Mouse (Mus musculus) adrenal gland, adult 18-20 months (tissue): ENCODE data around the gene Ccdc62. TPM values are rescaled to one million over a fixed set of nuclear protein-coding genes. Genes with fewer than 3 reads are reported as not detected.

Experiments
- DNase-seq, 2 experiments: peaks; one replicate each; pipeline ENCODE4 v3.0.0; 2021 to 2022; ENCODE audit warnings: low spot score in 2 of 2
- total RNA-seq, 2 experiments: library from RNA; stranded (reverse); gene quantifications; 1 replicate in 1 of 2; 2 replicates in 1 of 2; pipeline ENCODE4 v1.2.3; 2021

The Ccdc62 gene
- total RNA-seq, 2 experiments from 2014 or later, result 4.3 to 4.5 TPM

DNA sequence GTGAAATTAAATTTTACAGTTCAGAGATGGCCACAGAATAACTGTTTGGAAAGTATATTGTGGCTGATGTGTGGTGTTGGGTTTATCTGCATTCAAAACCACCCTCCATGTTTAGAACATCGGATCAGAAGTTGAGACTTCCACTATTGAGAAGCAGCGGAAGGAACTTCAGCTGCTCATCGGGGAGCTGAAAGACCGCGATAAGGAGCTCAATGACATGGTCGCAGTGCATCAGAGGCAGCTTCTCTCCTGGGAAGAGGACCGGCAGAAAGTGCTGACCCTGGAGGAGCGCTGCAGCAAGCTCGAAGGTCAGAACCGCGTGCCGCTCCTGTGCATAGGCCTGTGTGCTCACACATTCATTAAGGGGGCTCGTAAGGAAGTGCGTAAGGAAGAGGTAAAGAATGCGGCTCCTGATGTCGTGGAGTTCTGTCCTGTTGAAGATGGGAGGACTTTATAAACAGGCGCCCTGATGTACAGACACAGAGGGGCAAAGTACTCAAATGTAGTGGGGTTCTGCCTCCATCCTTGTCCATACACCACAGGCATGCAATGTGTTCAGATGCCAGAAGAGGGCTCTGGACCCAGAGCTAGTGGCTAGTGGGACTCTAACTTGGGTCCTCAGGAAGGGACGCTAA, 3.6 kb downstream of the Ccdc62 start:
- DNase-seq, result no peak

DNA sequence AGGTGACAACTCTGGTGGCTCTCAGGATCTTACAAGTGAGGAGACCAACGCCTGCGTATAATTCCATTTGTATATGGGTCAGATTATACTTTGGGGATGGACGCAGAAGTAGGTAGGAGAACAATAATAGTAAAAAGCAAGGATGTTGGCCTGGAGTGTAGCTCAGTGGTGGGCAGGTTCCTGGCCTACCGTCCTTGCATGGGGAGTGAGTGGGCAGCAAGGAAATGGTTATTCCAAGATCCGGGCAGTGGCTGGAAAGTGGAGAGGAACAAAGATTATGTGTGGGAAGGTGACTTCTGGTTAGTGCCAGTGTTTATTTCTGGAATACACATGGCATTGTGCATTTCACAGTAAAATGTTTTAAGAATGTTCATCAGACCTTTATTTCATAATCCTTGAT, 5.5 kb downstream of the Ccdc62 start:
- no peak for DNase-seq

DNA sequence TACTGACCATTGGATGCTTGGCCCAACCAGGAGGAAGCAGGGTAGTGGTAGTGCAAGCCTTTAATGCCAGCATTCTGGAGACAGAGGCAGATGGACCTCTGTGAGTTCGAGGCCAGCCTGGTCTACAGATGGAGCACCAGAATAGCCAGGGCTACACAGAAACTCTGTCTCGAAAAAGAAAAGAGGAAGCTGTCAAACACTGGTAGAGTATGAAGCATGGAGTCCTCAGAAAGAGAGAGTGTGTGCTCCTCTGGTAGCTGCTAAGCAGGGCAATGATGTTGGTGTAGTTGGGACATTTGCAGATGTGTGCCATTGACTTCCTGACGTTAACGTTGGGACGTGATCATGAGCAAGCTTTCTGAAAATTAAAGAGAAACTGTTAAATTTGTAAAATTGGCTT, 8.0 kb downstream of the Ccdc62 start:
- DNase-seq, result no peak

DNA sequence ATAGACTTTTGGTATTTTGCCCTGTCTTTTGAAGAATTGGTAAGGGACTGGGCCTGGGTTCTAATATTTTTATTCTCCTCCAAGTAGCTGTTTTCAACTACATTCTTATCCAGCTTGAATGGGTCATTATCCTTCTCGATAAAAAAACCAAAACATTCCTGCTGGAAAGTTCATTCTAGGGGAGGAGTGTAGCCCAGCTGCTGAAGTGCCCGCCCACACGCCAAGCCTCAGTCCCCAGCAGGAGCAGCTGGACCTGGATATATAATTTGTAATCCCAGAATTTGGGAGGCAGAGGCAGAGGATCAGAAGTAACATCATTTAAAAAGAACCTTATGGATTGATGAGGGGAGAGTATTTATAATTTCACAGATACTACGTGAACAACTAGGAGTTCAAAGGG, 16.1 kb downstream of the Ccdc62 start:
- DNase-seq, result no peak

DNA sequence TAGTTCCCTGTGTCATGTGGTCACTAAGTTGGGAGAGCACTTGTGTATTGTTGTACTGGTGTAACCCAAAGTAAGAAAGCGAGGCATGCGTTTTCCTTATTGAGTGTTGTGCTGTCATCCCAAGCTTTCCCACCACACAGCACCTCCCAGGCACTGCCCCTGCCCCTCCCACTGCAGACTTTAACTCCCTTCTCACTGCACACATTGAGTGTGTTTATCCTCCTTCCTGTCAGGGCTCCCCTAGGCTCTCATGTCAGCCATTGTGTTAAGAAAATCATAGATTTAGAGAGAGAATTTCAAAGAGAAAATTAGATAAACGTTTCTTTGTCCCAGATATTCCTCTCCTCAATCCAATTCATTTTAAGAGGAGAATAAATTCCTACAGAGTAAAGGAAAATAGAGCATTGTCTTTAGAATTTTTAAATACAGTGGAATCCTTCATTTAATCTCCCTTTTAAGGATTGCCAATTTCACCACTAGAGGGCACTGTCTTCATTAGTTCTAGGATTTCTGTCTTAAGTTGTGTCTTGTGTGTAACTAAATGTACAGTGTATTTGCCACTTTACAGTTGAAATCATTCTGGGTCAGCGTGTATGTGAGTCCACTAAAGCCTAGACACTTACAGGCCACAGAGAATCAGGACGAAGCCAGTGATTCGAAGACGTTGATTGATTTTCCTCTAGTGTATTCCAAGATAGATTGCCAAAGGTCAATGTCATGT, 16.7 kb downstream of the Ccdc62 start:
- no peak for DNase-seq

DNA sequence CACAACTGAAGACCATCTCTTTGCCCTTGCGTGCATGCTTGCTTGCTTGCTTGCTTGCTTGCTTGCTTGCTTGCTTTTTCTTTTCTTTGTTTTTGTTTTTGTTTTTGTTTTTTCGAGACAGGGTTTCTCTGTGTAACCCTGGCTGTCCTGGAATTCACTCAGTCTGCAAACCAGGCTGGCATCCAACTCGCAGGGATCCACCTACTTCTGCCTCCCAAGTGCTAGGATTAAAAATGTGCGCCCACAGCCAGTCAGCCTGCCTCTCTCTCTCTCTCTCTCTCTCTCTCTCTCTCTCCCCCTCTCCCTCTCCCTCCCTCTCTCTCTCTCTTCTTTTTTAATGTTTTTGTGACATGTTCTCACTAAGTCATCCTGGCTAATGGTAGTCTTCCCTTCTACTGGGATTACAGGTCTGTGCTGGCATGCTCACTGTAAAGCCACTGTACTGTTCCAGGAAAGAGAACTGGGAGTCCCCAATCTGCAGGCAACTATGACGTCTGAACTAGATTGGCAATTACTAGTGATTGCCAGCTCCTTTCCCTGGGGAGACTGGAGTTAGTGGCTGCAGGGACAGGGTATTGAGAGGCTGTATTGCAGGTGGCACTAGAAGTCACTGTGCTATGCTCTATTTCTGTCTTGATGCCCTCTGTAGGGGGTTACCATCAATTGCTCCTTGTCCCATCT, 22.0 kb downstream of the Ccdc62 start:
- no peak for DNase-seq

DNA sequence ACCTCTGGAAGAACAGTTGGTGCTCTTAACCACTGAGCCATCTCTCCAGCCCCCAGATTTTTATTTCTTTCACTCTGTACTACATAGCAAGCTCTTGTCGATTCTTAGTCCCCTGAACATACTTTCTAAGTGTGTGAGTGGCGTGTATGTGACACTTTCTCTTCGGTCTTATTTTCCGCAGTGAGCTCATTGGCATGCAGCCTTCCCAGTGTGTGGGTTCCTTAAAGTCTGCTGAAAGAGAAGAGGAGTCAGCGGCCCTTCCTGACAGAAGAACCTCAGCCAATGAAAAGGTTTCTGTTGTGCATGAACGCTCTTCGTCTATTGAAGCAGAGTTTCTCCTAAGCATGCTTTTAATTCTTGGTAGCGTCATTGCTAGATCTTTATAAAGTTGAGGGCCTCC, 26.7 kb downstream of the Ccdc62 start:
- no peak for DNase-seq

DNA sequence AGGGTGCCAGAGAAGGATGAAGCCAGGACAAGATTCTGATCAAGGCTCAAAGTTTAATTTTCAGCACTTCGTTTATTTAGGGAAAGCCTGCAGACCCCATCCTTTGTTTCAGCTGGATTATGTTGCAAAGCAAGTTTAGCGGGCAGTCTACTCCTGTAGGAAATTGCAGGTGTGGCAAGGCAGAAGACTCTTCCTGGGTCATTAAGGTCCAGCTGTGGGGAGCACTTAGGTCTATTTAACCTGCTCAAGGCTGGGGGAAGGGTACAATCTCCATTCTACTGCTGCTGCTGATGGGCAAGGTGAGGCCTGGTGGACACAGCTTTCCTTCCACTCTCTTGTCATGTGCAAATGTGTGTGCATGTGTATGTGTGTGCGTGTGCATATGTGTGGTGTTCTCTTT, 28.5 kb downstream of the Ccdc62 start:
- no peak for DNase-seq

DNA sequence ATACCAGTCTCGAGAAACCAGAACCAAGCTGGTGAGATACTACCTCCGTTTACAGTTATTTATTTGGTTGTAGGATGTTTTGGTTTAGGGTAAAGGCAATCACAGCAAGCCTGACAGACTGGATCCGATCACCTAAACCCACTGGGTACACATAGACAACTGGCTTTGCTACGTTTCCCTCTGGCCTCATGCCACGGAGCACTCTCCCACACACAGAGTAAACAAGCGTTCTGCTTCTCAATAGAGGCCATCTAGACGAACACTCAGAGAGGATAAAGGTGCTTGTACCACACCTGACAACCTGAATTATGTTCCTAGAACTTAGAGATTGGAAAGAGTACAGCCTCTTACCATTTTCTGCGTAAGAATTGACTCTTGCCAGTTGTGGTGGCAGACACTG, 29.6 kb downstream of the Ccdc62 start:
- no peak for DNase-seq

DNA sequence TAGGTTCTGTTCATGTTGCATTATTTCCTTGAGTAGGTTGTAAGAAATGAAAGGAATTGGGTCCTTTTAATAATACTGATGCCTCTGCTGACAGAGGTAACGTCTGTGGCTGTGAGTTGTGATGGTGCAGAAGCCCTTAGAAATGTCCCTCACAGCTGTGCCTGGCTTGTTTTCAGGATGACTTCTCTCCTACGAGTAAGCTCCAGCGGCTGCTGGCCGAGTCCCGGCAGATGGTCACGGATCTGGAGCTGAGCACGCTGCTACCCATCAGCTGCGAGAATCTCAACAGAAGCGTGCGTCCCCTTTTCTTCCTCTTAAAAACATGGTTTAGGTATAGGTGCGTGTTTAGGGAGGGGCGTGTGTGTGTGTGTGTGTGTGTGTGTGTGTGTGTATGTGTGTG, 30.6 kb downstream of the Ccdc62 start:
- DNase-seq, result no peak

DNA sequence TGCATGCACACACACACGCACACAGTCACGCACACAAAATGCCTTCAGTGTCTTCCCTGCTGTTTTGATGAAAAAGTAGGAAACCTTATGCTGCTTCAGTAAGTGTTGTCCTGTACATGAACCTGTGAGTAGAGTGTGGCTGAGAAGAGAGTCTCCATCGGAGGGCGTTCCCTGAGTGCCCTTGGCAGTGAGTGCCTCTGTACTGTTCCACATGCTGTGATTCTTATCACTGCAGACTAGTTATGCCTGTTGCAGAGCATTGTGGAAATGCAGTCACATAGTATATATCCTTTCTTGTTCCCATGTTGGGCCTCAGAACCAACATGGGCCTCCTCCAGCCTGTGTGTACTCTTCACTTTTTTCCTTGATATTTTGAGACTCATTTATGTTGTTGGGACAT, 33.7 kb downstream of the Ccdc62 start:
- no peak for DNase-seq

DNA sequence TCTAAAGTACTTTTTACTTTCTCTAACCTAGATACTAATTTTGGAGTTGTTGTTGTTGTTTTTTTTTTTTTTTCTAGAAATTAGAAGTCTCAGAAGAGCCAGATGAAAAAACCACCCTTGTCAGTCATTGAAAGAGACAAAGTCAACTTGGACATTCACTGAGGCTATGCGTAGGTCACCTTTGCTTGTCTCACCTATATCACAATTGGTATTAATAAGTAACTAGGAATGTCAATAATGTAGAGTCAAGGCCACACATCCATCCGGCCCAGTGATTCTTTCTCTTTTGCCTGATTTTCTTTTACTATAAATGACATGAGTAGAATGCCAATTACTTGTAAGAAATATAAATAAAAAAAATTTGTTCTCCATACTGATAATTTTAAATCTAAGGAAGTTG, 36.3 kb downstream of the Ccdc62 start:
- no peak for DNase-seq

DNA sequence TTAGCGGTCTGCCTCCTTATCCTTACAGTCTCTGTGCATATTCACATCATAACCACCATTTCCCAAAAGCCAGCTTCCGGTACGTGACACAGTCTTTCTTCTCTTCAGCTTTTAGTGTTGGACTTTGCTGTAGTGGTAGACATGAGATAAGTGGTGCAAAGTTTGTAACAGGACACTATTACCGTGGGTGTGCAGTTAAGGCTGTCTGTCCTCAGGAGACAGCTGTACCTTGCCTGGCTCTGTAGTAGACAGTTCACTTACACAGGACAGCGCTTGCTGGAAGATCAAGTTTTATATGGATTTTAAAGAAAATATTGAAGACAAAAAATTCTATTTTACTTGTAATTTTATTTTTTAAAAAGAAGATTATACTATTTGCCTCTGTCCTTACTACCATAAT, 38.0 kb downstream of the Ccdc62 start:
- DNase-seq, result no peak

DNA sequence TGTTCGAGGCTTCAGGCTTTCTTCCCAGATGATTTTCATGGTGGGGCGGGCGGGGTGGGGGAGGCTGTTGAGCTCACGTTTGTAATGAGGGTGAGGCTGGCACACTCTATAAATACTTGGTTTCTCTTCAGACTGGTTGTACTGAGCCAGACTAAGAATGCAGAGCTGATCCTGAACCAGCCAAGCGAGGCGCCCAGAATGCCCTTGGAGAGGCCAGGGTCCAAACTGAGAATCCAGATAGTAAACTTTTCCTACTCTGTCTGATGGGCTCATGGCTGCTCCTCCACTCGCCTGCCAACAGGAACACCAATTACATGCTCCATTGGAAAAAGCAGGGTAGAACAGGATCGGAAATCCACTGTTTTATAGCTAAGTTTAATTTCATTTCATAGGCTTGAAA, 38.7 kb downstream of the Ccdc62 start:
- DNase-seq, result no peak

DNA sequence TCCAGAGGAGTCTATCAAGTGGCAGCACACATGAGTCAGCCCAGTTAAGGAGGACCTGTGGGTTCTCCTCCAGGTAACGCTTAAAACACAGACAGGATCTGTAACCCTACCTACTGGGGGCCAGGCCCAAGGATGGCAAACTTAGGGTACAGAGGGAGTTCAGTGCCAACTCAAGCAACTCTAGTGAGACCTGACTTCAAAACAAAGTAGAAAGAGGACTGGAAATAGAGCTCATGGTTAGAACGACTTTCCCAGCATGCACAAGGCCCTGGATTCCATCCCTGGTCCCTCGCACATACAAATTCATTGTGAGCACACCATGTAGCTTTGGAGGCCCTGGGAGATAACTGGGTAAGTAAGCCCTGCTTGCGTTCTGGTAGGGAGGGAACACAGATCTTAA, 40.1 kb downstream of the Ccdc62 start:
- no peak for DNase-seq

DNA sequence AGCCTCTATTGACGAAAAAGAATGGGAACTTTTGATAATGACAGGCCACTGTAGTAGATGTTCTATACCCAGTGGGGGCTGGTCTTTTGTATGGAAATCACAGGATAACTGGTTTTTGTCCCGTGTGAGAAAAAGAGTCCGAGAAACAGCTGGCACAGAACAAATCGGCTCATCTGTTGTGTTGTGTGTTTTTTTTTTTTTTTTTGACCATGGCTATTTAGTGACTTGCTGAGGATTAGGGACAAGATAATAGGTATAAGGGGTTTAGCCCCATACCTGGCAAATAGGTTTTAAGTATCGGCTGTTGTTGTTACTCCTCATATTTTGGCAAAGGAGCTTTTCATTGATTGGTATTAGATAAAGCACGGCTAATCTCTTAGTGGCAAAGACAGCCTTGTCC, 42.0 kb downstream of the Ccdc62 start:
- no peak for DNase-seq

DNA sequence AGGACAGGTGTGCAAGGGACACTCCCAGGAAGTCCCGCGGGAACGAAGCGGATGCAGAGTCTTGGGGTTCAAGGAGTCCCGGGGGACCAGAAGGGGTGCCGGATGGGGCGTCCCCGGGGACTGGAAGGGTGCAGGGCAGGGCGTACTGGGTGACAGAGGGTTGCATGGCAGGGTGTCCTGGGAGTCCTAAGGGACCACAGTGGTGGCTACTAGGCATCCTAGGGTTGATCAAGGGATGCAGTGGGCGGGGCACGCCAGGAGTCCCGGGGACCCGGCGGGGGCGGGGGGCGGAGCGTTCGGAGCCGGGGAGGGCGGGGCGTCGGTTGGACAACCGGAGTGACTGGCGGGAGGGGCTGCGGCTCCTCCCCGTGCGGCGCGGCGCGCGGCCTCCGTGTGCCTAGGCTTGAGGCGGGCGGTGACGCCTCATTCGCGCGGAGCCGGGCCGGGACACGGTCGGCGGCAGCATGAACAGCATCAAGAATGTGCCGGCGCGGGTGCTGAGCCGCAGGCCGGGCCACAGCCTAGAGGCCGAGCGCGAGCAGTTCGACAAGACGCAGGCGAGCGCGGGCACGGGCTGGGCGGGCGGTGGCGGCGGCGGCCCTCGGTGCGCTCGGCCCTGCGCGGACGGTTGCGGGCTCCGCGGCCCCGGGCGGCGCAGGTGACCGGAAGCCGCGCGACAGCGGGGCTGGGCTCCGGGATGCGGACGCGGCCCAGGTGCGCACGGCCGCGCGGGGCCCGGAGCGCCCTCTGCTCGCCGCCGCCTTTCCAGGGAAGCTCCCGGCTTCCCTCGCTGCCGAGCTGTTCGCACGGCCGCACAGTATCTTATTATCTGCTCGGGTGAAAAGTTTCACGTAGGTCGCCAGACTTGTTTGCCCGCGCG, 43.1 kb downstream of the Ccdc62 start, which contains the start of gene Hip1r:
TSS of gene Hip1r (plus strand) at position 330 of the 880 bp plus-strand sequence.
- peak; percentile 80 to 86 for DNase-seq

DNA sequence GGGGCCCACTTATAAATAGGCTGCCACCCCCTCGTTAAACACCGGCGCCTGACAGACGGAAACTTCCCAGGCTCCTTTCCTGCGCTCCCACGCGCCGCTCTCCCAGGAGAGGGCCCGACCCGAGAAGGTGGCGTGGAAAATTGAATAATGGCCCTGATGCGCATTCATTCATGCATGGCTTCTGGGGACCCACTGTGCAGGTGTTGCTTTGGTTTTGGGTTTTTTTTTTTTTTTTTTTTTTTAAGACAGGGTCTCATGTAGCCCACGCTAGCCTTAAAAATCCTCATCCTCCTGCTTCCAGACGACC, 43.7 kb downstream of the Ccdc62 start:
- no peak for DNase-seq

DNA sequence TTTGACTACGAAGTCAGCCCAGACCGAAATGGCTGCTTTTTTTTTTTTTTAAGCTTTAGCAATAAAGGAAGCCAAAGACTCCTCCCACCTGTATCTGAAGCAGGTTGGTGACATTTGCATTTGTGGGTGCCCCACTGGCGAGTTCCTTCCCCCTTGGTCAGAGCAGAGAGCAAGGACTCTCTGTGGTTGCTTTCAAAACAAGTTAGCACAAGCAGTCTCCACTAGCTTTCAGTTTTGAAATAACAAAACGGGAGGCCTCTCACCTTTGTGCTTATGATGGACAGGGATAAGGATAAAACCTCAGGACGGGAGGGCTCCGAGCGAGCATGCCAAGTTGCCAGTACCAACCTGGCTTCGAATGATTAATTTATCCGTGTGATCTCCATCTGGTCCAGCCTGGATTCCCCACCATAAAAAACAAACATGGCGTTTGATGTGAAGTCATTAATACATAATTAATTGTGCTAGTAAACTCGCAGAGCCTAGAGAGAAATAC, 44.2 kb downstream of the Ccdc62 start:
- DNase-seq, result no peak

DNA sequence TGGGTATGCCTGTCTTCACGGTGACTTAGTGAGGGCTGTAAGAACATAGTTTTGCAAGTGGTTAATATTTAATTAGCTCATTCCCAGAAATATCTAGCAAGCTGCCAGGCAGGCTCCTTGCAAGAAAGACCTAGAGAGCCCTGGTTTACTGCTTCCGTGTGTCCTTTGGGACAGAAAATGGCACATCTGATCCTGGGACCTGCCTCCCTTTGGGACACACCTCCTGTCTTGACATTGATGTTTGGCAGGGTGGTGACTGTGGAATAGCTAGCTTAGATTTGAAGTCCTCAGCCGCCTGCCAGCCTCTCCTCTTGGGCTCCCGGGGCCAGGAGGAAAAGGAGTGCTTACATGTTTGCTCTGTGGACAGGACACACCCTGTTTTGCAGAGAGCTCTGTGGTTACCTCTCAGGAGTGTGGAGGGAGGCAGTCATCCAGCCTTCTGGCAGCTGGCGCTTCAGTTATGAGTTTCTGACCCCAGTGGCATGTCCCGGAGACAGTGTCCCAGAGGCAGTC, 45.2 kb downstream of the Ccdc62 start:
- DNase-seq, result no peak

DNA sequence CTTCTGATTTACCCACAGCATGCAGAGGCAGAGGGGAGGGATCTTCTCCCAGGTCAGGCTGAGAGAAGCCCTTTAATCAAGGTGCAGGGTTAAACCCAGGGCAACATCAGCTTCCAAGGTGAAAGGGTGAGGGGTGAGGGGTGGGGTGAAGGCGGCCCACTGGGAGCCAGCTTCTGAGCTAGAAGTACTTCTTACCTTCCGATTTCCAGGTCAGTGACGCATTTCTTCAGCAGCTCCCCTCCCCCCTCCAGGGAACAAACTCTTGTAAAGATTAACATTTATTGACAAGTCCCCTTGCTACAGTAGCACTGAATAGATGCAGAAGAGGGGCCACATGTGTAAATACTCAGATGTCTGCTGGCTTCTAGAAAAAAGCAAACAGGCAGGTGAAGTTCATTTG, 46.8 kb downstream of the Ccdc62 start:
- DNase-seq, result no peak
